Mouse (Mus musculus) olfactory bulb, adult 2 months (tissue): ENCODE measurements around the gene Tldc1.

Source experiments
- CTCF ChIP-seq: fragments of 200-500 bp; IDR thresholded peaks from 2 replicates; pipeline ENCODE4 v1.5.1; 2012; ENCODE audit warnings: low read depth, mild to moderate bottlenecking, low read length, moderate library complexity; ENCODE audit not compliant: insufficient read depth
- POLR2A ChIP-seq: fragments of 200-500 bp; IDR thresholded peaks from 2 replicates; pipeline ENCODE4 v1.6.1; 2012; ENCODE audit warnings: mild to moderate bottlenecking, low read depth, low read length, moderate library complexity; ENCODE audit not compliant: insufficient read depth

- TF ChIP-seq POLR2A, result no peak
- TF ChIP-seq CTCF, result no peak
Measured at GRCm38 (mm10) chr8:119824809-119825273, 46.6 kb upstream of the Tldc1 start.
